Mouse (Mus musculus): ENCODE measurements around the gene Irf7. TPM values are rescaled to one million over a fixed set of nuclear protein-coding genes. Genes with fewer than 3 reads are reported as not detected.
A peak's percentile ranks its signal among the peaks of the same experiment; 100 is the strongest.

Irf7 gene
- polyA plus RNA-seq, 1 experiment from 2014 or later: 1.1 TPM

GRCm38 (mm10) chr7:141292583-141293388 is 26.5 kb upstream of the Irf7 start:
- H3K4me2 ChIP-seq (replicated peaks): peak overlapping the region; percentile 92
- WGBS: 30% methylated on average over 15 of the region's 15 CpGs

GRCm38 (mm10) chr7:141291921-141292582 is 25.8 kb upstream of the Irf7 start, which contains the start of gene Drd4:
TSS of gene Drd4 (plus strand) at chr7:141292006.
- H3K4me1 ChIP-seq: peaks cover 30% of the 10 kb centered on the region
- WGBS: 2% methylated on average over 46 of the region's 46 CpGs
- H3K27me3 ChIP-seq: peaks cover 70% of the 10 kb centered on the region
- H3K36me3 ChIP-seq: peaks cover 6% of the 10 kb centered on the region
- peak within 1 kb of the TSS; percentile 92 for H3K4me2 ChIP-seq (replicated peaks)
- ATAC-seq (ENCODE audit: low FRiP score): peak; percentile 48; the same call in 1 of the 2 replicates
- H3K27ac ChIP-seq: no peak within 1 kb of the TSS
- H3K9me3 ChIP-seq (replicated peaks): no peaks in the 10 kb centered on the region
- H3K9ac ChIP-seq: peak within 1 kb of the TSS; percentile 68
- H3K4me3 ChIP-seq: peak within 1 kb of the TSS; percentile 51

More at GRCm38 (mm10) chr7:141292583-141293388, 26.5 kb upstream of the Irf7 start:
- peaks cover 30% of the 10 kb centered on the region for H3K4me1 ChIP-seq
- no peaks in the 10 kb centered on the region for H3K9me3 ChIP-seq (replicated peaks)
- peak overlapping the region; percentile 68; the same call in 1 of the 2 replicates for H3K9ac ChIP-seq
- H3K27me3 ChIP-seq: peaks cover 70% of the 10 kb centered on the region
- no peak overlapping the region for H3K27ac ChIP-seq
- H3K4me3 ChIP-seq: peak overlapping the region; percentile 51
- no peak for ATAC-seq (ENCODE audit: low FRiP score)
- H3K36me3 ChIP-seq: peaks cover 12% of the 10 kb centered on the region

GRCm38 (mm10) chr7:141288042-141288441 is 21.8 kb upstream of the Irf7 start:
- Histone ChIP-seq H3K36me3 (no peaks in the 10 kb centered on the region), H3K9ac (no peak overlapping the region), H3K27ac (no peak overlapping the region), H3K4me3 (no peak overlapping the region), H3K4me2 (replicated peaks) (no peak overlapping the region), H3K9me3 (replicated peaks) (no peaks in the 10 kb centered on the region), H3K4me1 (peaks cover 15% of the 10 kb centered on the region), H3K27me3 (peaks cover 36% of the 10 kb centered on the region)
- 84% methylated on average over 3 of the region's 3 CpGs for WGBS
- ATAC-seq (ENCODE audit: low FRiP score): no peak

- no peak overlapping the region for H3K4me3 ChIP-seq
- no peak overlapping the region for H3K4me2 ChIP-seq (replicated peaks)
- H3K4me1 ChIP-seq: peaks cover 11% of the 10 kb centered on the region
- H3K27me3 ChIP-seq: peaks cover 22% of the 10 kb centered on the region
- H3K9me3 ChIP-seq (replicated peaks): no peaks in the 10 kb centered on the region
- no peak overlapping the region for H3K27ac ChIP-seq
- no peak overlapping the region for H3K9ac ChIP-seq
- no peaks in the 10 kb centered on the region for H3K36me3 ChIP-seq
- WGBS: 83% methylated on average over 4 of the region's 4 CpGs
- ATAC-seq (ENCODE audit: low FRiP score): no peak
Measured at GRCm38 (mm10) chr7:141282756-141283155, 16.5 kb upstream of the Irf7 start.

GRCm38 (mm10) chr7:141281442-141281841 is 15.2 kb upstream of the Irf7 start:
- Histone ChIP-seq H3K9ac (no peak overlapping the region), H3K4me2 (replicated peaks) (no peak overlapping the region), H3K27ac (no peak overlapping the region), H3K9me3 (replicated peaks) (no peaks in the 10 kb centered on the region), H3K4me3 (no peak overlapping the region), H3K36me3 (no peaks in the 10 kb centered on the region), H3K4me1 (peaks cover 11% of the 10 kb centered on the region), H3K27me3 (peaks cover 27% of the 10 kb centered on the region)
- no peak for ATAC-seq (ENCODE audit: low FRiP score)
- WGBS: 52% methylated on average over 6 of the region's 6 CpGs

GRCm38 (mm10) chr7:141278766-141279590 is 12.7 kb upstream of the Irf7 start, which contains the start of gene Sct:
TSS of gene Sct (minus strand) at chr7:141279133.
- H3K9ac ChIP-seq: peak within 1 kb of the TSS; percentile 62
- peaks cover 11% of the 10 kb centered on the region for H3K4me1 ChIP-seq
- H3K27ac ChIP-seq: no peak within 1 kb of the TSS
- ATAC-seq (ENCODE audit: low FRiP score): peak; percentile 57
- no peaks in the 10 kb centered on the region for H3K36me3 ChIP-seq
- peak within 1 kb of the TSS; percentile 94 for H3K4me2 ChIP-seq (replicated peaks)
- H3K27me3 ChIP-seq: peaks cover 27% of the 10 kb centered on the region
- no peaks in the 10 kb centered on the region for H3K9me3 ChIP-seq (replicated peaks)
- WGBS: 2% methylated on average over 44 of the region's 46 CpGs
- peak within 1 kb of the TSS; percentile 42 for H3K4me3 ChIP-seq

- ATAC-seq (ENCODE audit: low FRiP score): peak; percentile 30; the same call in 1 of the 2 replicates
- Histone ChIP-seq H3K27ac (no peak overlapping the region), H3K9ac (no peak overlapping the region), H3K4me1 (peaks cover 11% of the 10 kb centered on the region), H3K36me3 (no peaks in the 10 kb centered on the region), H3K4me3 (0 out of 2 replicates have a peak overlapping the region, but pooled peaks have one; percentile 42), H3K27me3 (peaks cover 27% of the 10 kb centered on the region), H3K4me2 (replicated peaks) (peak overlapping the region; percentile 94), H3K9me3 (replicated peaks) (no peaks in the 10 kb centered on the region)
- WGBS: 82% methylated on average over 11 of the region's 11 CpGs
Measured at GRCm38 (mm10) chr7:141277701-141278678, 11.7 kb upstream of the Irf7 start.

GRCm38 (mm10) chr7:141276546-141276945 is 10.3 kb upstream of the Irf7 start, which contains the start of gene Cdhr5:
TSS of gene Cdhr5 (minus strand) at chr7:141276786.
- no peaks in the 10 kb centered on the region for H3K36me3 ChIP-seq
- no peak within 1 kb of the TSS for H3K4me2 ChIP-seq (replicated peaks)
- H3K27me3 ChIP-seq: peaks cover 24% of the 10 kb centered on the region
- H3K4me3 ChIP-seq: no peak within 1 kb of the TSS
- H3K4me1 ChIP-seq: peaks cover 11% of the 10 kb centered on the region
- ATAC-seq (ENCODE audit: low FRiP score): no peak
- no peak within 1 kb of the TSS for H3K27ac ChIP-seq
- no peak within 1 kb of the TSS for H3K9ac ChIP-seq
- no peaks in the 10 kb centered on the region for H3K9me3 ChIP-seq (replicated peaks)
- 67% methylated on average over 11 of the region's 11 CpGs for WGBS

GRCm38 (mm10) chr7:141275356-141275755 is 9.1 kb upstream of the Irf7 start:
- Histone ChIP-seq H3K36me3 (no peaks in the 10 kb centered on the region), H3K27ac (no peak overlapping the region), H3K4me1 (peaks cover 11% of the 10 kb centered on the region), H3K9ac (no peak overlapping the region), H3K9me3 (replicated peaks) (no peaks in the 10 kb centered on the region), H3K27me3 (peaks cover 20% of the 10 kb centered on the region), H3K4me3 (no peak overlapping the region), H3K4me2 (replicated peaks) (no peak overlapping the region)
- 81% methylated on average over 9 of the region's 9 CpGs for WGBS
- ATAC-seq (ENCODE audit: low FRiP score): no peak

- no peak overlapping the region for H3K9ac ChIP-seq
- H3K36me3 ChIP-seq: no peaks in the 10 kb centered on the region
- H3K27ac ChIP-seq: no peak overlapping the region
- no peak overlapping the region for H3K4me2 ChIP-seq (replicated peaks)
- no peaks in the 10 kb centered on the region for H3K9me3 ChIP-seq (replicated peaks)
- no peak overlapping the region for H3K4me3 ChIP-seq
- no peaks in the 10 kb centered on the region; the same call in 1 of the 2 replicates for H3K27me3 ChIP-seq
- no peak for ATAC-seq (ENCODE audit: low FRiP score)
- peaks cover 8% of the 10 kb centered on the region; the same call in 1 of the 2 replicates for H3K4me1 ChIP-seq
- 85% methylated on average over 3 of the region's 3 CpGs for WGBS
Measured at GRCm38 (mm10) chr7:141270631-141271030, 4.3 kb upstream of the Irf7 start.

- peaks cover 5% of the 10 kb centered on the region for H3K36me3 ChIP-seq
- H3K4me2 ChIP-seq (replicated peaks): no peak overlapping the region
- no peak overlapping the region for H3K4me3 ChIP-seq
- H3K27me3 ChIP-seq: no peaks in the 10 kb centered on the region; the same call in 1 of the 2 replicates
- 80% methylated on average over 14 of the region's 14 CpGs for WGBS
- no peaks in the 10 kb centered on the region for H3K9me3 ChIP-seq (replicated peaks)
- no peak overlapping the region for H3K9ac ChIP-seq
- ATAC-seq (ENCODE audit: low FRiP score): no peak
- H3K27ac ChIP-seq: no peak overlapping the region
- H3K4me1 ChIP-seq: peaks cover 15% of the 10 kb centered on the region; the same call in 1 of the 2 replicates
Measured at GRCm38 (mm10) chr7:141269273-141269545, 2.9 kb upstream of the Irf7 start.
